Mouse (Mus musculus) frontal cortex, postnatal 14 days (tissue): ENCODE measurements around the gene Rabgap1.
A peak's percentile ranks its signal among the peaks of the same experiment; 100 is the strongest.

Experiments
- DNase-seq, 2 experiments: peaks; one replicate each; pipeline ENCODE4 v3.0.0; 2022; ENCODE audit warnings: low spot score in 2 of 2

The Rabgap1 gene

GRCm38 (mm10) chr2:37511134-37511901 is 68.2 kb downstream of the Rabgap1 start:
- DNase-seq, result no peak

GRCm38 (mm10) chr2:37516030-37516710 is 73.1 kb downstream of the Rabgap1 start, which contains the start of gene Gpr21:
TSS of gene Gpr21 (plus strand) at chr2:37516332.
- no peak for DNase-seq

GRCm38 (mm10) chr2:37516922-37517462 is 73.9 kb downstream of the Rabgap1 start:
- peak in 1 of 2 experiments; percentile 21 for DNase-seq

DNA sequence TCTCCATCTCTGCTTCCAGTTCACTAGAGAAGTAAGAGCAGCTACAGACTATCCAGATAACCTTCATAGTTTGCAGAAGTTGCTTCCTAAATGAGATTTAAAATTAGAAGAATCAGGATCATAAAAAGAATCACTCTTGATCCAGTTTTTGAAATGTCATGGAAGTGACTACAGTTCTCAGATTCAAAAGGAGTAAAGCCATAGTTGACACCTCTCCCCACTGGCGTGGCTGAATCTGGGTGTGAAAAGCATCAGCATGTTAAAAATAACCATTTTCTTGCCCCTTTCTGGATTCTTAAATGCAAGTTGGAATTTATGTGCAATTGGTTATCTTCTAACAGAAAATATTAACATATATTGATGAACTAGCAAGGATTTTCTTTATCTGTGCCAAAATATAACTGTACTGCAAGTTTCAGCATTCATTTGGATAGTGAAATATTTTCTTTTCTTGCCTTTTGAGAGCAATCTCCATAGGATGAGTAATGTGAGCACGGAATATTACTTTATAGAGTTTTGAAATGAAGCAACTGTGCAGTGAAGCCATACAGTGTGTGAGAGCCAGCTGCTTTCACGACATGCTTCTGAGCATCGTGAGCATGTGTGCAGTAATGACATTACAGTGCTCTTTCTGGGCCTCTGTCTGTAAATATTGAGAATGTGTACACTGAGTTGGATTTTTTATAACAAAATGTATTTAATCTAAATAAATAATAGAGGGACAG is 75.6 kb downstream of the Rabgap1 start:
- DNase-seq, result no peak

GRCm38 (mm10) chr2:37519286-37519640 is 76.2 kb downstream of the Rabgap1 start:
- DNase-seq, result no peak

DNA sequence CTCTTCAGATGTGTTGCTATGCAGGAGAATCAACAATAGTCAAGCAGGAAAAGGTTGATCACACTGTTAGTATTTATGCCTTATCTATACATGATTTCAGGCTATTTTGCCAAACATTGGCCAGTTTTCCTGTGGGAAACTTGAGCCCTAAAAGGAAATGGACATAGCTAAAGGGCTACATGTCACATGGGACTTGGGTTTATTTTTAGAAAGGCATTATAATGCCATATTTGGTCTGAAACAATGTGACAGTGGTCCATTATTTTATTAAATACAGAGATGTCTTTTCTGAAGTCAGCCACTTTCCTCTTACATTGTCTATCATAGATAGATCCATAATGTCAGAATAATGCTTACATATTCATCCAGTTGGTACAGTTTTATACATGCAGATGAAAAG is 84.5 kb downstream of the Rabgap1 start:
- no peak for DNase-seq

GRCm38 (mm10) chr2:37529397-37529796 is 86.3 kb downstream of the Rabgap1 start:
- no peak for DNase-seq

GRCm38 (mm10) chr2:37530766-37531165 is 87.7 kb downstream of the Rabgap1 start:
- no peak for DNase-seq

DNA sequence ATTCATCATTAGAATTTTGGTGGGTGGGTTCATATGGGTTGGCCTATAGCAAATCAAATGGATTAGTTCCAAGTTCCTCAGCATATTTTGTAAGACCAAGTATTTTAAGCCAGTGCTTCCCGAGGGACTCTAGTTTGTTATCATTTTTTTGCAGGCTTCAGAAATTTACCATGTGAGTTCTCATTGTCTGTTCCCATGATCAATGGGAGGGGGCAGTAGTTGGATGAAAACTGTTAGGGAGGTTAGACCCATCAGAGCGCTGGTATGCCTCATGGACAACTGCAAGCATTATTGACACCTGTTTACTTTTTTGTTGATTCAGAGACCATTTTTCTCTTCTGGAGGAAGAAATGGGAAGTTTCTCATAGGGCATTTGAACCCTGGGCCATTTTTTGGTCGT is 88.6 kb downstream of the Rabgap1 start:
- DNase-seq, result no peak

- DNase-seq, result no peak
These were observed 106.4 kb downstream of the Rabgap1 start for GRCm38 (mm10) chr2:37549346-37550012.

- DNase-seq, result no peak
These were observed 113.3 kb downstream of the Rabgap1 start for GRCm38 (mm10) chr2:37556366-37556765.

DNA sequence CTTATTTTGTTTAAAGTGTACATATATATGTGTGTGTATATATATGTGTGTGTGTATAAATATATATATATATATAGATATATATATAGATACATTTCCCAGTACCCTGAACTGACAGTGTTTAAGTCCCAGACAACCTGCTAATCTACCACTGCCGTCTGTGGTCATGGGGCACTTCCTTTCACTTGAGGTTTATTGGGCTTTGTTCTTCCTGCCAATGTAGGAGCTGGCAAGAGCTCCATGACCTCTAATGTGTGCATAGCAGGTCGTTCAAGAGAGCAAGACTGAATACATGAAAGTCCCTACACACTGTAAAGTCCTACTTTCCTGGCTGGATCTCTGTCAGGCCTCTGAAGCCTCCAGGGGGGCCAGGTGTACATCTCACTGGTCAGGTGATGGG is 122.5 kb downstream of the Rabgap1 start:
- no peak for DNase-seq

DNA sequence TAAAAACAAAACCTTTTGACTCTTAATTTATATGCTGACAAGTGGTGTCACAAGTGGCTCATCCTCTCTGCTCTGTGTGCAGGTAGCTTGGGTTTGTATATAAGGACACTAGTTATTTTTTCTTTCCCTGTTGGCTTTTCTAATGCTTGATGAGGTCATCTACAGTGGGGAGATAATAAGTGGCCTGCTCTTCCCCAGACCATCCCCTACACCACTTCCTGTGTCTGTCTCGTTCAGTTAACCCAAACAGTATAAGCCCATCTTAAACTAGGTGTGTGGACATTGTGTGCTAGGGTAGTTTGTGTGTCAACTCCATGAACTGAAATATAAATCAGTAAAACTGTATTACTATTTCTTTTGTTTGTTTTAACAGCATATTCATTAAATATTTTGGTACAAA is 123.0 kb downstream of the Rabgap1 start:
- no peak for DNase-seq

DNA sequence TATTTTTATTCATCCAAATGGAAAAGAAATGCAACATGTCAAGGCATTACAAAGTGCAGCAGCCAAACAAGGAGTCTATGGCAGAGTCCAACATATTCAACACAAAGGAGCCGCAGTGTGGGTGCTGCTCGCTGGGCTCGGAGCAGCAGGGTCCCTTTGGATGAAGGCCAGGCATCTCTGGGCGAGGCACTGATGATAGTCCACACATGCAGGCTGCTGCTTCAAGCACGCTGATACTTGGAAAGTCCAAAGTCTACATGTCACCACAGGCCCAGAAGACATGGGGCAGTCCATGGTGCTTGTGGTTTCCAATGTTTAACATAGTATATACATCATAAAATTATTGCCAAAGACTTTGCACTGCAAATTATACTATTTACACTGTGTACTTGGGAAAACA is 126.8 kb downstream of the Rabgap1 start:
- no peak for DNase-seq

GRCm38 (mm10) chr2:37570703-37571102 is 127.6 kb downstream of the Rabgap1 start:
- DNase-seq, result no peak

DNA sequence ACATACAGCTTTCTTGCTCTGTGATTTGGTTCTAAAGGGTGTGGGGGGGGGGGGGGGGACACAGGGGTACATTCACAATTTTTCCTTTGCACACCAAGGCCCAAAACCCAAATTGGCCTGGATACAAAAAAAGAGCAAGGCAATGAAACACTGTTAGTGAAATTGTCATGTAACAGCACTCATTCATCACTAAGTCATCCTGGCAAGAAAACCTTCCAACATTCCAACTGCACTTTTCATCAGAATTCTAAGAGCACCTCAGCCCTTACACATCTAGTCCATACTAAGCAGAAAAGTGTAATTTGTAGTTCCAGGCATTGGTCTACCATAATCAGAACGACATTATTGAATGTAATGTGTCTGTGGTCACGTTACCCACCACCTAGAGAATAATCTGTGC is 129.1 kb downstream of the Rabgap1 start:
- no peak for DNase-seq

GRCm38 (mm10) chr2:37576661-37577060 is 133.6 kb downstream of the Rabgap1 start:
- no peak for DNase-seq

GRCm38 (mm10) chr2:37578185-37578584 is 135.1 kb downstream of the Rabgap1 start:
- DNase-seq, result no peak

DNA sequence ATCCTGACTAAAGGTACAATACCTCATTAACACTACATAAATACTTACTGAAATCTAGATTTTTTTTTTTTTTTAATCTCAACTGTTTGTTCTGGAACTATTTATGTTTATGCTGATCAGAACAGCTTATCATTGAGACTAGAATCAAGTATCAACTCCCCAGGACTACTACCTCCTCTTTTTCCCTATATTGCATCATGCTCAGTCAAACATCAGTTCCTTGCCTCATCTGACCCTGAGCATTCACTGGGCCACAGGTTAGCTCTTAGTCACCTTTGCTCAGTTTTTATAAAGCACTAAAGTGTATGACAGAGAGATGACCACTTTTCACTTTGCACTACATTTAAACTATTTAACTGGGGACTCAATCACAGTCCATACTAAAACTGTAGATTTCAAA is 144.8 kb downstream of the Rabgap1 start:
- DNase-seq, result no peak
